Mouse (Mus musculus) neural tube, embryonic 10.5 days (tissue): ENCODE results near the gene Creb3l2.

Source experiments
- DNase-seq: peaks from one replicate; pipeline ENCODE4 v3.0.0-alpha.2; 2017; ENCODE audit warnings: low spot score; ENCODE audit errors: extremely low spot score

Creb3l2 gene

DNA sequence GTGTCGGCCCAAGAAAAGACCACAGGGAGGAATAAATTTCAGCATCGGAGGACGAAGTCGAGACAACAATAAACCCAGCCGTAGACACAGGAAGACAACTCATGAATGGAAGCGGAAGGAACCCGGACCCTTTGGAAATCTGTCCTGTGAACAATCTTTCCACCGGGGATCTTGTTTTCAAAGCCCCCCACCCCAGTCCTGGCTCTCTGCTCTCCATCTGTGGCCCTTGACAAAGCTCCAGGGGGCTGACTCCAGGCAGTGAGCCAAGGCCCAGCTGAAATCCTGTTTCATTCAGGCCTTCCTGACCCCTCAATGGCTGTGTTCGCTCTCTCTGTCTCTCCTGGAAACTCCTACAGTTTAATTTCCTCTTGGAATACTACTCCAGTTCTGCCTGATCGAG, 66.5 kb downstream of the Creb3l2 start:
- DNase-seq: no peak

DNA sequence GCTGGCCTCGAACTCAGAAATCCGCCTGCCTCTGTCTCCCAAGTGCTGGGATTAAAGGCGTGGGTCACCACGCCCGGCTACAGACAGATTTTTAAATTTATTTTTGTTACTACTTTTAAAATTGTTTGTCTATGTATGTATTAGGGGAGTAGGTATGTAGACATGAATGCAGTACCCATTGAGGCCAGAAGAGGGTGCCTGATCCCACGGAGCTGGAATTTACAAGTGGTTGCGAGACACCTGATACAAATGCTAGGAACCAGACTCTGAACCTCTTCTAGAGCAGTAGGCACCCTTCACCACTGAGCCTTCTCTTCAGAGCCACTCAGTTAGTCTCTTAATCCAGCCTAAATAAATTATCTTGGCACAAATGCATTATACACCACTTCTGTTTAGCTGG, 70.6 kb downstream of the Creb3l2 start:
- DNase-seq: no peak

DNA sequence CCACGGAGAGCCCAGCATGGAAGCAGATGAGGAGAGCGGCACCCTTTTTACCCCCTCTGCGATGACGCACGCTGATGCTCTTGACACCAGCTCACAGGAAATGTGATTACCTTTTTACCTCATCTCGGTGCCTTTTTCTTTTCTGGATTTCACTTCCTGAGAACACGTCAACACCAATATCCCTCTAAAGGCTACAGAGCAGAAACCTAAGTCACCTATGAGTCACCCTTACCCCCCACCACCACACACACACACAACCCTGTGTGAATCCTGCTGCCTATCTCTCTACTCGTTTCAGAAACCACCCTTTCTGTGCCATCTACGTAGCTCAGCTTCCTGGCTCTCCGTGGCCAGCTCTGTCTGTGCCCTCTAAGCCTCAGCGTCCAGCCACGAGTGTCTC, 71.4 kb downstream of the Creb3l2 start:
- no peak for DNase-seq

DNA sequence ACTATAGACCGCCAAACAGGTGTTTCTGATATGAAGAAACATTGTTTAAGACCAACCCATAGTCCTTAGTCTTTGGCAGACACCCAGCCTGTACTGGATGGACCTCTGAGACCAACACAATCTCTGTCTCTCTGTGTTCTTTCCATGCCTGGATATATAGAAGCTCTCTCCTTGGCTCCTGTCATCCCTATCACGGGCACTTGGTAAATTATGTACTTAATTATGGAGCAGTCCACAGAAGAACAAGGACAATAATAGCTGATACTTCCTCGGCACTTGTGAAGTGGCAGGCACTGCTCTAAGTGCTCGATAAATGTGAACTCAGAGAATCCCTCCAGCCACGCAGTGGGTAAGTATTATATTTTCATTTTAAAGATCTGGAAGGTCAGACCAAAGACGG, 72.2 kb downstream of the Creb3l2 start:
- no peak for DNase-seq

DNA sequence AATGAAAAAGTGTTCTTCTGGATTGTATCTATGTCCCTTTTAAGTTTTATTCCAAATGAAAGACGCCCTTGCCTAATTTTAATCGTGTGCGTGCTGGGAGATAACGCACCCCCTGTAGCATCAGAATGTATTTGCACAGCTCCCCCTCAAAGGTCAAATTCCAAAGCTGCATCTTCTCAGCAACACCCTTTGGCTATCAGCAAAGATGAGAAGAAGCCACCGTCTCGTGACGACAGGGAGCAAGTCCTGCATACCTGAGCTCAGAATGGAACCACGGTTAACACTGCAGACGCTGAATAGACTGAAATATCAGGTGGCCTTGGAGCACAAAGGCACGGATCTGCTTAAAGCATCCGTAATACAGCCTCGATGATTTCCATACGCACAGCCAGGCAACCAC, 73.7 kb downstream of the Creb3l2 start:
- DNase-seq: no peak

DNA sequence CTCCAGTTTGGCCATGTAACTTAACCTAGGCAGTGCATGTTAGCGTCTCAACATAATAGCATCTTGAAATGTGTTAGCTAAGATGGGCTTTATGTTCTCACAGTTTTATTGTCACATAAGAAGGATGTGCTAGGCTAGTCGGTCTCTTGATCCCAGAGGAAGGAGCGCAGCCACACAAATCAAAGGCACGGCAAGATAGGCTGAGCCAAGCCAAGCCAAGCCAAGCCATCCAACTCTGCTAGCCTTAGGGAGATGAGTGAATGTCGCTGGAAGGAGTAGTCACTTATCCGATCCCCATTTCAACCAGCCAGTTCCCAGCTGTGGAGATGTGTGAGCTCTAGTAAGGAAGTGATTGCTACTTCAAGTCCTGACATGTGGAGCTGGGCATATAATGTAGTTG, 75.0 kb downstream of the Creb3l2 start:
- no peak for DNase-seq

DNA sequence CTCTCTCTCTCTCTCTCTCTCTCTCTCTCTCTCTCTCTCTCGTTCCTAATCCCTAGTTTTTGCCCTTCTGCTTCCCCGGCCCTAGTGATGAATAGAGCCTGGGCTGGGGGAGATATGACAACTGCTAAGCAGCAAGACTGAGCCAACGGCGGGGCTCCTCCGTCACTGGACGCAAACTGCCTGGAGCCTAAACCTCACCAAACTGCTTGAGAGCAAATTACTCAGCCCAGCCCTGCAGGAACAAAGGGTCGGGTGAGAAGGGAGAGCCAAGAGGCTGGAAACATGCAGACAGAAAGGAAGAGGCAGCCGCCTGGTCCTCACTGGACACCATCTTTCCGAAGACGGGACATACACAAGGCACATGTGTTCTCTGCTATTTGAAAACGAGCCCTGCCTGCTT, 76.8 kb downstream of the Creb3l2 start:
- DNase-seq: no peak

DNA sequence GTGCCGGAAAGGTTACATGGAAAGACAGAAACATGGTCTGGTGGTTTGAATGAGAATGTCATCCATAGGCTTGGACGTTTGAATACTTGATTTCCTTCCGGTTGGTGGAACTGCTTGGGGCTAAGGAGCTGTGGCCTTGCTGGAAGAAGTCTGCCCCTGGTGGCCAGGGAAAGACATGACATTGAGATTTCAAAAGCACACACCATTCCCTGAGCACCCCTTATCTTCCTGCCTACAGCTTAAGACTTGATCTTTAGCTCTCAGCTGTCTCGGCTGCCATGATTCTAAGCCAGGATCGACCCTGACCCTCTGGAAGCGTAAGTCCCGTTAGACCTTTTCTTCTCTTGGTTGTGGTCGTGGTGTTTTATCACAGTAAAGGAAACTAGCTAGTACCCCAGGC, 77.6 kb downstream of the Creb3l2 start:
- DNase-seq: no peak

DNA sequence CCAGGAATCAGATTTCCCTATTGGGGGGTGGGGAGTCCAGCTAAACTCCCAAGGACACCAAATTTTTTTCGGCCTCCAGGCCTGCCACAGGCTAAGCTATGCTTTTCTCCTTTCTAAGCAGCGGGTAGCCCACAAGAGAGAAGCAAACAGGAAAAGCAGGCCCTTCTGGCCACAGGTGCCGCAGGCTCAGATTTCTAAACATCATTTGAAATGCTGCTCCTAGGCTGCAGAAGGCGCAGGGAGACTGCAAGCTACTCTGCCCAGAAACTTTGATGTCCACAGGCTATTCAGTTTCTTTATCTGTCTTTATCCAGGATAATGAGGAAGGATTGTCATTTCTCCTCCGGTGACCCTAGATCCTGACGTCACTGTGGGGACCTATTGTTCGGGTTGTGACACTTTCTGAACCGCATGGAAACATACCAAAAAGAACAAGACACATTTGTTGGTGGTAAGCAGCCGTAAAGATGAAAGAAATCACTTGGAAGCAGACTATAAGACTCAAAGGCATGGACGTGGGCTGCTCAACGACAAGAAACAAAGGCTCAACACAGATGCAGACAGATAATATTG, 81.0 kb downstream of the Creb3l2 start:
- no peak for DNase-seq

DNA sequence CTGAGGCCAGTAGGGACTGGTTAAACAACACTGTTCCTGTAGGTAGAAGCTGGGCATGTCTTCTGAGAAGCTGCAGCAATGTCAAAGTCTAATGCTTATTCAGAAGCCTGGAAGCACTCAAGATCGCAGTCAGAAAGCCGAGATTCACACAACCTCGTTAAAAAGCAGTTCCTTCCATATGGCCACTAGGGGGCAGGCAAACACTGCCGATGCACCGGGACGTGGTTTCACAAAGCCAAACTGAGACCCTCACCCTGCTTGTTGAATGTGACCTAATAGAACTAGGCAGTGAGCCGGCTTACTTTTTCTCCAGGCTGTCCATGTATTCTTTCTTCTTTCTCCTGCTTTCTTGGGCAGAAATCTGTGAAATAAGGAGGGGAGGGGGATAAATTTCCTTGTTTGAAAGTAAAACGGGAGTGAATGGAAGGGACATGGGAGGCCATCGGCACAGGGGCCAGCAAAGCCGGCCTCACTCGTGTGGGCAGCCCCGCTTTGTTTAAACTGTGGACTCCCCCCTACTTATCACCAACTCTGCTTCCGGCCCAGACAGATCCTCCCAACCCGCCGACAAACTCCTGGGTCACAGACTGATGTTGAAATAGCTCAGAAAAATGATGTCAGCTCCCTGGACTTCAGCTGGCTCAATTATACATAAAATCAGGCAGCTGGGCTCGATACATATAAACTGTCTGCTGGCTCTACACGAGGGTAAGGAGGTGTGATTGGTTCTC, 87.3 kb downstream of the Creb3l2 start:
- DNase-seq: peak; percentile 82

DNA sequence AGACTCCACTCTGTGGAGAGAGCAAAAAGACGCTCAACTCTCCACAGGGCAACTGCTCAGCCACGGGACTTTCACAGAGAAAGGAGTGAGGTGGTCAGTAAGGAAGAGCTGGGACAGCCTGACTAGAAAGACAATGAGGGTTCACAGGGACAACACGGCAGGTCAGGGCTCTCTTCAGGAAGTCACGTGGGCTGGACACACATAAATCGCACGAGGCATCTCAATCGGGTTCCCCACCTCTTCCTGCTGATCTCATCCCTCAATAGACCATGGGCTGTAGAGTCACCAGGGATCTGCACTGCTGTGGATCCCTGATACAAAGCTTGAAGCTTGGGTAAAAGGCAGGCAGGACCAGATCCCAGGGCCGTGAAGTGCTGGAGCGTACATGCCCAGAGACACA, 88.3 kb downstream of the Creb3l2 start:
- DNase-seq: no peak

DNA sequence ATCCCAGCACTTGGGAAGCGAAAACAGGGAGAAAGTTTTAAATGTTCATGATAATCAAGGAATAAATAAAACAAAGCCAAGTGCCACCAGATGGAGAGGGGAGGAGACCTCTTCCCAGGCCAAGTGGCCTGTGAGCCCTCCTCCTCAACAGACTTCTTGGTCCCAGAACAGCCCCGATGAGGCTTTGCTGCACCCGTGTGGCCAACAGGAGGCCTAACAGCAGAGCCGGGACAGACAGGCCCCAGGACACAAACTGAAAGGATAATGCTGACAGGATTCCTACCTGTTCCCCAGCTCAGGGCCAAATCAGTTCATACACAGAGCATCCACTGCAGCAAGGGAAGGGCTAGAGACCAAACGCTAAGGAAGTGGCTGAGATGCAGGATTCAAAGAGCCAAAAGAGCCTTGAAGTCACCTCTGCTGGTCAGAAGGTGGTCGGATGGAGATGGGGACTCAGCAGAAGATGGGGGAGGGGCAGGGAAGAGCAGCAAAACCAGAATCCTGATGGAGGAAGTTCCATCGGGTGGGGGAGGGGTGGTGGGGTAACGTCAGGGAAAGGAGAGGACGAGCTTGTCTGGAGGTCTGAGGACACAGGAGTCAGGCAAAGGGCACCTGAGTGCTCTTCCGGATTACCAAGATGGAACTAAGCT, 90.1 kb downstream of the Creb3l2 start:
- peak; percentile 62 for DNase-seq

DNA sequence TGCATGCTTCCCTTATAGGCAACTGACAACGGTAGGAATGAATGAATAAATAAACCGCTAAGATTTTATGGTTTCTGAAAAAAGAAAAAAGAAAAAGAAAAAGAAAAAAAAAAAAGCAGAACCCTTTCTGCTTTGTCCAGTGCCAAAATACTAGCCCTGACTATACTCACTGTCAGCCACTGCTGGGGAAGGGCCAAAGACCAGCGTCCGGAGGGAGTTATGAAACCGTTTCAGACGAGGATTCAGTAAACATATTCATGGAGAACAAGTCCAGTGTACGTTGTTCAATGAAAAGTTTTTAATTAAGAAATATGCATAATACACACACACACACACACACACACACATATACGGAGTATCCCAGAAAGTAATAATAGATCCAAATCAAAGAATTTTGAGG, 91.6 kb downstream of the Creb3l2 start:
- no peak for DNase-seq

DNA sequence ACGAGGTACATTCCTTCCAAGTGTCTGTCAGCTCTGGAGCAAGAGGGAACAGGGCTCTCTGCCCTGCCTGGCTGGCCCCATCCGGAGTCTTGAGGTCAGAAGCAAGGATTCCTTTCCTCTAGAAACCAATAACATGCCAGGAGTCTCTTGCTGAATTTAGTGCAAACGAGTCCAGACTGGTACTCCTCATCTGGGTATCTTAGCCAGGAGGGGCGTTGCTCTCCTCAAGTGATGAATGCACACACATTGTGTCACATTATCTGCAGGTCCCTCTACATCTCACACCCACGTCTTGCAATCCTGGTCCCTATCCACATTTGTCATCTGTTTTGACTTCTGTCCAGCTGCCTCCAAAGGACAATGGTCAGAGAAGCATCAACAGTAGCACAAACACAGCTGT, 94.3 kb downstream of the Creb3l2 start:
- no peak for DNase-seq

DNA sequence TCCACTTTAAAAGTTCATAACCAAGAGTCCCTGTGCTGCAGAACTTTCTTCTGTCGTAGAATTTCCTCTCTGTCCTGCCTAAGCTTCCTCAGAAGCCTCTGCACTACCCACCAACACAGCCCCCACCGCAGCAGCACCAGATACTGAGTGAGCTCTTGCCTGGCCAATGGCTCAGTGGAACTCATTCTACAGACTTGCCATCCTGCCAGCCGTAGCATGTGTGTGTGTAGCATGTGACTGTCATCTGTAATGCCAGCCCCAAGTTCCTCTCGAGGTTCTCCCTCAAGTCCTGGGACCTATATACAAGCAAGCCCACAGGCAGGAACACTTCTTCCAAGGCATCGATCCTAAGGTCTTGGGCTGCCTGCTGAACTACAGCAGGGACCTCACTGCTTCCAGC, 103.9 kb downstream of the Creb3l2 start:
- no peak for DNase-seq

DNA sequence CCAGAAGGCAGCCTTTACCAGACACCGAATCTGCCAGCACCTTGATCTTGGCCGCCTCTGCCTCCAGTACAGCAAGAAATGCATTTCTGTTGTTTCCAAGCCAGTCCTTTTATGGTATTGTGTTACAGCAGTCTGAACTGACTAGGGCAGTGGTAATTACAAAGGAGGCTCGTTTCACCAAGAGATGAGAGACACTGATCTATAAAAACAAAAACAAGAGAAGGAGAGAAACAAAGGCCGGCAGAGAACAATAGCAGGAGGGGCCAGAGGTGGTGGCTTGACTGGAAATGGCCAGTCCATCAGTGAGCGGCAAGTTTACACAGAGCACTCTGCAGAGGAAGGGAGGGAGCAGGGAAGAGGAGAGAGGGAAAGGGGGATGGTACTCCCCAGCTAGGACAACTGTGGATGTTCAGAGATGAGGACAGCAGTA, 105.1 kb downstream of the Creb3l2 start:
- no peak for DNase-seq

DNA sequence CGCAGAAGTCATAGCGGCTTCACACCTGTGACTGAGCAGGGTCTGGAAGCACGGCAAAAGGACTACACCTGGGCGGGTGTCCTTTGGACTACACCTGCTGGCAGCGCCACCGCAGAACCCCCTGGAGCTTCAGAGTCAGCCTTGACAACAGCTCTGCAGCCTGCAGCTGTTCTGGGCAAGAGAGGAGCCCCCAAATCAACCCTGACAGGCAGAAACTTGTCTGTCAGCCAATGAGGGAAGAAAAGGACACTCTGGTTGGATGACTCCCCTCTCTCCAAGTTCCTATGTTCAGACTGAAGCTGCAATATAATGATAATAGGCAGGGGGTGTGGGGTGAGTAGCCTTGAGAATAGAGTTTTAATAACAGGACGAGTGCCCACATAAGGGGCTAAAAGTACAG, 105.6 kb downstream of the Creb3l2 start:
- no peak for DNase-seq

DNA sequence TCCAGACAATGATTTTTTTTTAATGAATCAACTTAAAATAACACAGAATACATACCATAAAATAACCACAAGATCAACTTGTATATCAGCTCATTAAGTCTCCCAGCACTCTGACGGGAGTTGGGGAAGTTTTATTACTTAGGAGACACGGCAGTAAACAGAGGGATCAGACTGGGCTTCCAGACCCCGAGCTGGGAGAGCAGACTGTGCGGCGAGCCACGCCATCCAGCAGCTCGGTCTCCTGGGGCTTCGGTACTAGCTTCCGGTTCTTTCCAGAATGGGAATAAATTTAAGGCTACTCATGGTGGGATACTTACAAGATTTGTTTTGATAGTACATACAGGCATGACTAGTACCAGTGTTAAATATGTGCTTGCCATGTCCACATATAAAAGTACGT, 109.1 kb downstream of the Creb3l2 start:
- no peak for DNase-seq

DNA sequence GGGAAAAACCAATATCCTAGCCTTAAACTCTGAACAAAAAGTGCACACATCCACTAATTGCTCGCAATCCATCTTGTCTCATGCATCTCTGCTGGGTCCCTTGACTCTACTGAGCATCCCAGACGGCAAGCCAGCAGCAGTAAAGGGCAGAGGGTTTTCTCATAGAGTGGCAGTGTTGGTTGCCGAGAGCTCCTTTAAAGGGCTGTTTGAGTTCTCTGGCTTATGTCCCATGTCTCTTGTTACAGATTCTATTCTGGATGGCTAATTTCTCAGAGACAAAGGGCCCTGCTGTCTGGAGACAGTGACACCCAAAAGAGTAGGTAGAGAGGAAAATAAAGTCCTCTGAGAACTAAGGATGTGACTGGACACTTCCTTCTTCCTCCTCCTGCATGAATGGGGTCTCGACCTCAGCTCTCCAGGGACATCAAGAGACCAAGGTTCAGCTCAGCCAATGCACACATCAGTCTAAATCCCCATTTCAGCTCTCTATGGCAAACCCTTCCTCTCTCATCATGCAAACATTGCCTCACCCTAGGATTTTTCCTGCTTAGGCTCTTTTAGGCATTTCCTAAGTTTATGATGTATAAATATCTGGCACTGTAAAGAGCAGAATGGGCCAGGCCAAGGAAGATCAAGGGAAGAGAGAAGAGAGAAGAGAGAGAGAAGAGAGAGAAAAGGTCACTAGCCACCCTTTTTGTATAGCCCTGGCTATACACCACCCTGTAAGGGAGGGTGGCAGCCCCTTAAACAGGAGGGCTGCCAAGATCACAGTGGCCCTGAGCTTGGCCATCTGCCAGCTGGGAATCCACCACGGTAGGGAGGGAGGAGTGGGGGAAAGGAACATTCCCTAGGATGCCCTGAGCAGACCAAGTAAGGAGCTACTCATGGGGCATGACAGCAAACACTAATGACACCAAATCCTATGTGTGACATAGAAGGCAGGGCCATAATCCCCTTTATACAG, 111.8 kb downstream of the Creb3l2 start:
- no peak for DNase-seq

DNA sequence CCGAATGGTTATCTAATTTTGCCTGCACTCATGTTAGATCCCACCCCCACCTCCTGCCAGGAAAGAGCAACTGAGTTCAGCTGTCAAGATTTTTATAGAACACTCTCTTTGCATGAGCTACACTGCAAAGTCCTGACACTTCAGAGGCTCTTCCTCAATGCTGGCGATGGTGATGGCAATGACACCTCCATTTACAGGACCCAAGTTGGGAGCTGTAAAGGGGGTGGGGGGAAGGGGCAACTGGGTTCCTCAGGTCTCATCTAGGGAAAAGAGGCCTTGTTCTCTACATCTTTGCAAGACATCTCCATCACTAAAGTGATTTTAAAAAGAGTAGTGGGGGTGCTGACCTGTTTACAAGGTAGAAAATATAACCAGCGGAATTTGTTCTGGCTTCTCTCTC, 112.6 kb downstream of the Creb3l2 start:
- DNase-seq: no peak

DNA sequence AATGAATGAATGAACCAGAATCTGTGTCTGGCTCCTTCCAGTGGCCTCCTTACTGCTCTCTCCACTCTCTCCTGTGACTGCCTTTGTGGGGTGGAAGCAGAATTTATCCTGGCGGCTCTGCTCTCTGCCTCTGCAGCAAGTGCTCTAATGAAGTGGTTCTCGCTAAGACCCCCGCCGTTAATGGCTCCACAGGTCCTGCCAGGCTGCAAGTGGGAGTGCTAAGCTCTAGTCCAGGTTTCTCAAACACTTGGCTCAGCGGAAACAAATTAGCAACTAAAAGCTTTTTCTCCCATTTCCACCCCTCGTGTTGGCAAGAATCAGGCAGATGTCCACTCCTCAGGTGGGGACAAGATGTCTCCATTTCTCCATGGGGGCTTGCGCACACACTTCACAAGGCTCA, 113.3 kb downstream of the Creb3l2 start:
- no peak for DNase-seq

DNA sequence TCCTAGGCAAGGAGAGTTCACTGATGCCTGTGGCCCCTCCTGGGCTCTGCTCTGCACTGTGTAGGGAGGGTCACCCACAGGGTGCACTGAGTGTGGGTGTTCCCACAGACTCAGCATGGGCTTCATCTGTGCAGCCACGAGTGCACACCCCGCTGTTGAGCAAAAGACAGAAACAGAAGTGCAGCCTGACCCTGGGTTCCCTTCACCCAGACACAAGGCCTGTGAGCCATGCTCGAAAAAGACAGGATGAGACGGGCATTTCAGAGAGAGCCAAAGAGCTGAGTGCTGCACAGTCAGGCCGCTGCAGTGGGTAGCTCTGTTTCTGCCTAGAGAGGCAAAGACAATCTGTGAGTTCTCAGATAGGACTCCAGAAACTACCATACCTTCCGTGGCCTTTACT, 114.4 kb downstream of the Creb3l2 start:
- DNase-seq: no peak
